Mouse (Mus musculus) kidney, adult 2 months (tissue): ENCODE measurements at regions not wholly inside any gene's neighbourhood (a gene's known extent, or its start where the extent isn't known, plus 50 kb on each side); places are given as distances from the start of the nearest gene placed in this dataset.

Experiments used
- CTCF ChIP-seq: fragments of 200-500 bp; conservative IDR thresholded peaks from 2 replicates; pipeline ENCODE4 v1.5.1; 2011; ENCODE audit warnings: low read depth, mild to moderate bottlenecking, control low read depth, low read length, moderate library complexity, mixed read lengths; ENCODE audit not compliant: insufficient read depth, insufficient read length
- POLR2A ChIP-seq: fragments of 200-500 bp; IDR thresholded peaks from one replicate; pipeline ENCODE4 v1.6.1; 2011; ENCODE audit warnings: low read depth, low read length, control low read depth

- TF ChIP-seq POLR2A (no peak), CTCF (no peak)
These were observed 183.9 kb upstream of the Spdye4c start for GRCm38 (mm10) chr2:128407076-128407475.
